Mouse (Mus musculus) R1 (cell line): Measurements from ENCODE around the gene Cyb5d1.

ENCODE experiments used
- DNase-seq: peaks from one replicate; pipeline ENCODE4 v3.0.0-alpha.2; 2018; ENCODE audit warnings: low read depth, low spot score

Gene Cyb5d1

GRCm38 (mm10) chr11:69415668-69416451, 20.4 kb upstream of the Cyb5d1 start:
- DNase-seq = peak; percentile 85

GRCm38 (mm10) chr11:69415327-69415667, 19.9 kb upstream of the Cyb5d1 start:
- no peak for DNase-seq

GRCm38 (mm10) chr11:69414421-69415326, 19.2 kb upstream of the Cyb5d1 start:
- no peak for DNase-seq

- peak; percentile 89 for DNase-seq
Observed at GRCm38 (mm10) chr11:69413221-69414181, 18.1 kb upstream of the Cyb5d1 start, which contains the start of gene Kdm6b. TSS of gene Kdm6b (minus strand) at chr11:69413675.

GRCm38 (mm10) chr11:69412548-69412947, 17.1 kb upstream of the Cyb5d1 start:
- DNase-seq = no peak

- DNase-seq = peak; percentile 58
Observed at GRCm38 (mm10) chr11:69411538-69412203, 16.2 kb upstream of the Cyb5d1 start.

GRCm38 (mm10) chr11:69411073-69411535, 15.7 kb upstream of the Cyb5d1 start:
- peak; percentile 97 for DNase-seq

GRCm38 (mm10) chr11:69410310-69411072, 15.1 kb upstream of the Cyb5d1 start:
- DNase-seq = no peak

GRCm38 (mm10) chr11:69410045-69410309, 14.5 kb upstream of the Cyb5d1 start:
- no peak for DNase-seq

GRCm38 (mm10) chr11:69409378-69410044, 14.1 kb upstream of the Cyb5d1 start:
- DNase-seq = peak; percentile 93

GRCm38 (mm10) chr11:69408541-69409377, 13.3 kb upstream of the Cyb5d1 start:
- peak; percentile 98 for DNase-seq

- DNase-seq = no peak
Observed at GRCm38 (mm10) chr11:69407724-69408004, 12.2 kb upstream of the Cyb5d1 start.

- no peak for DNase-seq
Observed at GRCm38 (mm10) chr11:69406867-69407723, 11.7 kb upstream of the Cyb5d1 start.

- DNase-seq = no peak
Observed at GRCm38 (mm10) chr11:69406282-69406681, 10.9 kb upstream of the Cyb5d1 start.

GRCm38 (mm10) chr11:69405397-69406200, 10.2 kb upstream of the Cyb5d1 start:
- DNase-seq = no peak

GRCm38 (mm10) chr11:69404595-69405396, 9.4 kb upstream of the Cyb5d1 start:
- peak; percentile 68 for DNase-seq
